Mouse (Mus musculus) kidney, embryonic 15.5 days (tissue): ENCODE measurements at regions not wholly inside any gene's neighbourhood (a gene's known extent, or its start where the extent isn't known, plus 50 kb on each side); places are given as distances from the start of the nearest gene placed in this dataset.
A peak's percentile ranks its signal among the peaks of the same experiment; 100 is the strongest.

Source experiments
- ATAC-seq: fragments of 200-750 bp; cut with Nextera tagmentation; replicated peaks from 2 replicates; pipeline ENCODE4 v1.8.0; 2017; ENCODE audit warnings: moderate TSS enrichment; ENCODE audit not compliant: low FRiP score
- H3K27ac ChIP-seq: fragments of 300-500 bp; sonication (generic); 2 replicates; pipeline ENCODE4 v1.5.1; 2015; ENCODE audit warnings: mild to moderate bottlenecking, inconsistent platforms
- H3K27me3 ChIP-seq: fragments of 300-500 bp; sonication (generic); 2 replicates; pipeline ENCODE4 v1.6.1; 2015; ENCODE audit warnings: inconsistent platforms
- H3K36me3 ChIP-seq: fragments of 300-500 bp; sonication (generic); 2 replicates; pipeline ENCODE4 v1.6.1; 2015; ENCODE audit warnings: inconsistent platforms
- H3K4me1 ChIP-seq: fragments of 300-500 bp; sonication (generic); 2 replicates; pipeline ENCODE4 v1.6.1; 2015; ENCODE audit warnings: inconsistent platforms
- H3K4me2 ChIP-seq: fragments of 300-500 bp; sonication (generic); 2 replicates; pipeline ENCODE4 v1.6.1; 2015; ENCODE audit warnings: moderate library complexity, mild to moderate bottlenecking, inconsistent platforms
- H3K4me3 ChIP-seq: fragments of 300-500 bp; sonication (generic); replicated peaks from 2 replicates; pipeline ENCODE4 v1.5.1; 2015; ENCODE audit warnings: mild to moderate bottlenecking, inconsistent platforms
- H3K9ac ChIP-seq: fragments of 300-500 bp; sonication (generic); 2 replicates; pipeline ENCODE4 v1.6.1; 2015; ENCODE audit warnings: mild to moderate bottlenecking, inconsistent platforms
- H3K9me3 ChIP-seq: fragments of 300-500 bp; sonication (generic); replicated peaks from 2 replicates; pipeline ENCODE4 v1.6.1; 2016; ENCODE audit warnings: inconsistent platforms
- WGBS: fragments of 180-500 bp; shearing (Covaris S2); methylation state at CpG from one replicate; pipeline ENCODE4 v1.1.7; 2015; ENCODE audit warnings: mixed read lengths; 5-methylcytosine and 5-hydroxymethylcytosine counted together

DNA sequence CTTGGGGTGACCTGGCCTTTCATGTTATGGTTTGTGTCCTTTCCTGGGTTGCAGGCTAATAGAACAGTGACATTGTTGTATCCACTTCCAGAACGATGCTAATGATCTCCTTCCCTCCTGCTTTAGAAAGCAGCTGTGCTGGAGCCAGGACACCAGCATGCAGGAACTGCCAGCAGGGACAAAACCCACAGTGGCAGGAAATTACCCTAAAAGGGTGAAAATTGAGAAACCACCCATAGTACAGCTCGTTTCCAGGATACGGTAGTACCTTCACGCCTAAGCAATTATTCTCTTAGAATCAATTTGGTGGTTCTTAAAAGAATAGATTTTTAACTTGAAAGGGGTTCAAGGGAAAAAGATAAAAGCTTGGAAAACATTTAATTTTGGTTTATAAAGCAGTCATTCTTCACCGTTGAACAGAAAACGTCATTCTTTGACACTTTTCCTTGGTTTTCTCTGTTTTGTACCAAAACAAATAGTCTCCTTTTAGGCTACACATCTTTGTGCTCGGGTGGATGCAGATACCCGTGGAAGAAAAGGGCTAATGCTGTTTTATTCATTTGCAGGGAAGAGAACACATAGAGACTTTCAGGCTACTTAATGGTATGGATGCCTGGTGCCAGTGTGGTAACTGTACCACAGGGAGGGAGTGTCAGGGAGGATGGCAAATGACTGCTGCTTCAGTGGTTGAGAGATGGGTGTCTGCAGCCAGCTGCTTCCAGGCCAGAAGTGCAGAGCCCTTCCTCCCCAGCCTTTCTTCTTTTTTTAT lies 394.5 kb downstream of the Igsf11 start:
- H3K36me3 ChIP-seq = no peaks in the 10 kb centered on the region
- H3K4me2 ChIP-seq = no peak overlapping the region
- H3K27me3 ChIP-seq = no peaks in the 10 kb centered on the region
- H3K9me3 ChIP-seq = no peaks in the 10 kb centered on the region
- WGBS = 61% methylated on average over 8 of the region's 8 CpGs
- H3K4me3 ChIP-seq = no peak overlapping the region
- H3K27ac ChIP-seq = no peak overlapping the region
- H3K9ac ChIP-seq = no peak overlapping the region
- H3K4me1 ChIP-seq = no peaks in the 10 kb centered on the region
- ATAC-seq = no peak

DNA sequence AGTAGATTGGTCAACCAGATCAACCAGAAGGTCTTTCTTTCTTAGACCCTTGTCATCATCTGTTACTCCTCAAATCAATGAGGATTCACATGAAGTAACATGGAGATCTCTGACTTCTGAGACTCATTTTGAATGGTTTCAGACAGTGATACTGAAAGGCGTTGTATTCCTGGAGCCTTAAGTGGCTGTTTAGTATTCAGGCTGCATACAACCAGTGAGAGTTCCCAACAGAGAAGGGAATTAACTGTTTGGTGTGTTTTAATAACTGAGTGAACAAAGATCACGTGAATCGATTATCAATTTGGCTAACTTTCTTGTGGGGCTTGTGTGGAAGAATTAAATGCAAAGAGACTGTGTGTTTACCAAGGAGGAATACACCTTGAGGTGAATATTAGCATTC lies 406.4 kb downstream of the Igsf11 start:
- no peak for ATAC-seq
- no peak overlapping the region for H3K4me2 ChIP-seq

DNA sequence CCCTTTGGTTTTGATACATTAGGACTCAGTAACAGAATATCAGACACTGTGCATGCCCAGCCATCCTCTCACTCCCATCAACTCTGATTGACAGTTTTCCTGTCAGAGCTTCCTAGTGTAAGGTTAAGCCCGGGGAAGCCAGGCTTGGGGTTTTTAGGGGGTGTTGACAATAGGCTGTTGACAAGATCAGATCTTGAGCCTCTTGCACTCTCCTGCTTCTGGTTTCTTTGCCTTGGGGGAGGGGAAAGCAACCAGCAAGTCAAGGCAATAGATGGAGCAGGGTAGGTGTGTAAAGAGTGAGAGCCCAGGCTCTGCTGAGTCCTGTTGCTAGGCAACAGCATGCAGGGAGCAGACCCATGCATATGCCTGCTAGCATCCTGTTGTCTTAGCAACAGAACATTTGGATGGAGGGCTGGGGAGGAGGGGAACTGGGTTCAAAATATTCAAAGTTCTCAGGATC lies 410.5 kb downstream of the Igsf11 start:
- no peak overlapping the region for H3K4me2 ChIP-seq
- ATAC-seq = peak; percentile 83
- no peaks in the 10 kb centered on the region for H3K36me3 ChIP-seq
- H3K4me1 ChIP-seq = no peaks in the 10 kb centered on the region
- no peak overlapping the region for H3K27ac ChIP-seq
- no peak overlapping the region for H3K9ac ChIP-seq
- no peaks in the 10 kb centered on the region for H3K9me3 ChIP-seq
- H3K27me3 ChIP-seq = no peaks in the 10 kb centered on the region
- H3K4me3 ChIP-seq = no peak overlapping the region
- WGBS = 41% methylated on average over 1 of the region's 1 CpGs

More for the DNA sequence above, 406.4 kb downstream of the Igsf11 start:
- no peak overlapping the region for H3K9ac ChIP-seq
- WGBS = 89% methylated on average over 3 of the region's 3 CpGs
- H3K4me1 ChIP-seq = no peaks in the 10 kb centered on the region
- H3K9me3 ChIP-seq = no peaks in the 10 kb centered on the region
- no peaks in the 10 kb centered on the region for H3K36me3 ChIP-seq
- H3K4me3 ChIP-seq = no peak overlapping the region
- H3K27me3 ChIP-seq = no peaks in the 10 kb centered on the region
- no peak overlapping the region for H3K27ac ChIP-seq

DNA sequence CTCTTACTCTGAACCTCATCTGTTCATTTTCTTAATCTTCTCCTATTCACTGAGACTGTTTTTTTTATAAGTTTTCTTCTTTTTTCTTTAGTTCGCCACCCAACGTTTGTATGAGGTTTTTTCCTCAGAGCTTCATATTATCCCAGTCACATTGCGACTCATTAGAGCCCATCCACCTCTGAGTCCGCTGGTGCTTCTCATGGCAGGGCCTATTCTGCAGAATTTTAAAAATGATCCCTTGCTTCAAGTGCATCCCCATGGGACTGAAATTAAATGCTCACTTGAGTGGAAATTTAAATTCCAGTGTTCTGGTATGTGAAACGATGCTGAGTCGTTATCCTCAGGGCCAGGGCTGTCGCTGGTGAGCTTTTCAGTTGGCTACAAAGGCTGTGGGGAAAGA lies 410.9 kb downstream of the Igsf11 start:
- WGBS = 65% methylated on average over 7 of the region's 7 CpGs
- no peak overlapping the region for H3K9ac ChIP-seq
- no peak overlapping the region for H3K27ac ChIP-seq
- no peak overlapping the region for H3K4me2 ChIP-seq
- H3K4me3 ChIP-seq = no peak overlapping the region
- no peaks in the 10 kb centered on the region for H3K27me3 ChIP-seq
- H3K9me3 ChIP-seq = no peaks in the 10 kb centered on the region
- ATAC-seq = no peak
- no peaks in the 10 kb centered on the region for H3K4me1 ChIP-seq
- no peaks in the 10 kb centered on the region for H3K36me3 ChIP-seq

DNA sequence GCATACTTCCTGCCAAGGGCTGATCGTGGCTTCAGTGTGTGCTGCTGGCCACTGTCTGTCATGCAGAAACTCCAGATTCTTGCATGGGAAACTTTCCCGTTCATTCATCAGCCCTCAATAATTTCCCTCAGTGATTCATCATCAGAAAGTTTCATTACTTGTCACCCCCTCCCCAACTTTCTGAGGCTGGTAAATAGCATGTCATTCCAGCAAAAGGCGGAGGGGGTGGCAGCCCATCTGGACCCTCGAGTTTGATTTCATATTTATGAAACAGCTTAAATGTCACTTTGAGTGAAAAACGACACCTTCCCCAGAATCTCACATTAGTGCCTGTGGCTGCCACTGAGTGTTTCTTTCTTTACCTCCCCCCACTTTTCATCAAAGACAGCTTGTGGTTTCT lies 415.5 kb downstream of the Igsf11 start:
- H3K4me1 ChIP-seq = no peaks in the 10 kb centered on the region
- ATAC-seq = no peak
- 45% methylated on average over 5 of the region's 5 CpGs for WGBS
- no peak overlapping the region for H3K9ac ChIP-seq
- no peak overlapping the region for H3K4me2 ChIP-seq
- no peaks in the 10 kb centered on the region for H3K36me3 ChIP-seq
- H3K27me3 ChIP-seq = no peaks in the 10 kb centered on the region
- no peaks in the 10 kb centered on the region for H3K9me3 ChIP-seq
- H3K27ac ChIP-seq = no peak overlapping the region
- H3K4me3 ChIP-seq = no peak overlapping the region

DNA sequence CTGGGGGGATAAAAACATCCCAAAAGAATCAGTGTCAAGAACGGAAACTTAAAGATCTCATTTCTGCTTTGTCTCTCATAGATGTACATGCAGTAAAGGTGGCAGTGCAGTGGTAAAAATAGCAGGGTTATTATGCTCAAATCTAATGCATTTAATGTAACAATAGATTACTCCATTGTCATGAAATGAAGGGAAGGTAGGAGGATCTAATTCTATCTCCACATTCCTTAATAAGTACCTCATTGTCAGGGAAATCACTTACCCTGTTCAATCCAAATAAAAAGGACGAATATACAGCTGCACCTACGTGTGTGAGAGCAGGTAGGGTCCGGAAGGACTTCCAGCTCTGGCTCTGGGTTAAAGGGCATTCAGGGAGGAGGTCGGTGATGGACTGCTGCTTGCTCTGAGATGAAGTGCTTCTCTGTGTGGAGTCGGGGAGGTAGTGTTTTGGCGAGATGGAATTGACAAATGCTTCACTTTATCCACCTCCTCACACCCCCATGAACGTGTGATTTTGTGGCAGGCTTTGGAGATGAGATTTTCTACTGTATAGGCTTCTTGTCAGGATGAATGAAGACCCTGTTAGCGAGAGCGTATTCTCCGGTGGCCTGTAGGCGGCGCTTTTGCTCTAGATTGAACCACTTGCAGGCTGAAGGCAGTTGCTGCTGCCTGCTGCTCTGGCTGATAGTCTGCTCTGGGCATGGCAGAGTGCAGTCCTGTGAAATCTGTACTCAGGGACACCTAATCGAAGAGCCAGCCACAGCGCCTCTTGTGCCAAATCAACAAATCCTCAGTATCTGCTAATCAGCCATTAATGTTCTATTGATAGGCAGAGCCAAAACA lies 424.5 kb downstream of the Igsf11 start:
- H3K9ac ChIP-seq = no peak overlapping the region

DNA sequence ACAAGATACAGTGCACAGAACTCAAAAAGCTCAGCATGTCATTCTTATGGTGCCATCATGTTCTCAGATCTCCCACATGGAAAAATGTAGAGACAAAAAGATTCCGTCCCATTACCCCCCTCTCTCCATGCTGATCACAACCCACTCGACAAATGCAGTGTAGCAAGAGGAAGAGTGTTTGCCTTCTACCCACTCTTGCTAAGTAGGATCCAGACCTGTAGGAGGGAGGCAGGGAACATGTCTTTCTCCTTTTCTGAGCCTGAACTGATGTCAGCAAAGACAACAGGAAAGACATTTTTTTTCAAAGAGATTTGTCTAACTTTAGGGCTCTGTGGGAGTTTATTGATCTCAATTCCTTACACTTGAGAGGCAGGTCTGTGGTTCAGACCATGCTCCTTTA lies 433.2 kb downstream of the Igsf11 start:
- no peaks in the 10 kb centered on the region for H3K27me3 ChIP-seq
- no peak overlapping the region for H3K4me2 ChIP-seq
- H3K27ac ChIP-seq = no peak overlapping the region
- H3K36me3 ChIP-seq = no peaks in the 10 kb centered on the region
- WGBS = 89% methylated on average over 2 of the region's 2 CpGs
- ATAC-seq = no peak
- H3K4me1 ChIP-seq = no peaks in the 10 kb centered on the region
- no peaks in the 10 kb centered on the region for H3K9me3 ChIP-seq
- no peak overlapping the region for H3K4me3 ChIP-seq
- H3K9ac ChIP-seq = no peak overlapping the region

More for the DNA sequence above, 424.5 kb downstream of the Igsf11 start:
- Histone ChIP-seq H3K4me2 (no peak overlapping the region), H3K36me3 (no peaks in the 10 kb centered on the region), H3K4me3 (no peak overlapping the region), H3K4me1 (no peaks in the 10 kb centered on the region), H3K27ac (no peak overlapping the region), H3K9me3 (no peaks in the 10 kb centered on the region), H3K27me3 (no peaks in the 10 kb centered on the region)
- peak; percentile 81 for ATAC-seq
- 21% methylated on average over 15 of the region's 15 CpGs for WGBS

DNA sequence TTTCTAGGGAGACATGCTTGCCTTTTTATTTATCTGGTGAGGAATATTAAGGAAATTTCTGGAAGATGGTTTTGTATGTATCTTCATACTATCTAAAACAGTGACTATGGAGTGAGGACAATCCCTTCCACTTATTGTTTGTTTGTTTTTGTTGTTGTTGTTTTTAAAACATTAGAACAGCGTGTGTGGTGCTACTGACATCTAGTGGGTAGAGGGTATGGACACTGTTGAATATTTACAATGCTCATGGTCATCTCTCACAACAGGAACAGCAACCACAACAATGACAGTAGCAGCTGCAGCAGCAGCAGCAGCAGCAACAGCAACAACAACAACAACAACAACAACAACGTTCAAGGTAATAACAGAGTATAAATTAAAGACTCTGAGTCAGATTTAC lies 471.2 kb downstream of the Igsf11 start:
- H3K4me1 ChIP-seq = no peaks in the 10 kb centered on the region
- no peak overlapping the region for H3K9ac ChIP-seq
- no peak overlapping the region for H3K4me3 ChIP-seq
- no peaks in the 10 kb centered on the region for H3K36me3 ChIP-seq
- H3K27ac ChIP-seq = no peak overlapping the region
- no peaks in the 10 kb centered on the region for H3K27me3 ChIP-seq
- no peaks in the 10 kb centered on the region for H3K9me3 ChIP-seq
- no peak for ATAC-seq
- no peak overlapping the region for H3K4me2 ChIP-seq
- 65% methylated on average over 2 of the region's 2 CpGs for WGBS

DNA sequence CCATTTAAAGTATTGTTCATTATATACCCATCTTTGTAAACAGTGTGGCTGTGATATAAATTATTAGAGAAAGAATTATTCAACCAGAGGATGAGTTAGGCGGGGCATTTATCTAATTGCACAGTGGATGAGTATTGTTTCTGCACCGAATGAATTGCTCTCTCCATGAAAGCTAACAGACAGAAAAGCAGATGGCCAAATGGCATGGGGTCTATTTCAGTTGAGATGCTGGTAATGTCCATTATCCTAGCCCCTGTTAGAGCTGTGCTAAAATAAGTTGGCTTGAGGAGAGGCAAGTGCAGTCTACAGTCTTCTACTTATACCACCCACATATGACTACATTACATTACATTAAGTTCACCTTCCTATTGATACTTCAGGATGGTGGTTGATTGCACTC lies 475.8 kb downstream of the Igsf11 start:
- 75% methylated on average over 2 of the region's 2 CpGs for WGBS
- no peak overlapping the region for H3K27ac ChIP-seq
- H3K36me3 ChIP-seq = no peaks in the 10 kb centered on the region
- no peaks in the 10 kb centered on the region for H3K9me3 ChIP-seq
- H3K4me1 ChIP-seq = no peaks in the 10 kb centered on the region
- H3K9ac ChIP-seq = no peak overlapping the region
- no peak for ATAC-seq
- no peak overlapping the region for H3K4me3 ChIP-seq
- H3K4me2 ChIP-seq = no peak overlapping the region
- H3K27me3 ChIP-seq = no peaks in the 10 kb centered on the region

DNA sequence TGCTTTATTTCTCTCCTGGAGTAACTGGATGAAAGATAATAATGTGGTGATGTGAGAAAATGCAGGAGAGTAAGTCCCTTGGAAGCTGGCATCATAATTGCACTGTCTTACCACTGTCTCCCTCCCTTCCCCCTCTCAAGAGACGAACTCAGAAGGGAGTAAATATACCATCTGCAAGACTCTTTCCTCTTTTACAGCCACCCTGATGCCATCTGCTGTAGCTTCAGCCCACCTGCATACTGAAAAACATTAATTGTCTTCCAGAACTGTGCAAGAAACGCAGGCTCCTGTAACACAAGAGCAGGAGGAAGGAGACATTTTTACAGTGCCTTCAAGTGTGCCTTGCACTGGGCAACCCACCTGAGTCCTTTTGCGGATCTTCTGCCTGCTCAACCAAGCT lies 482.1 kb downstream of the Igsf11 start:
- 70% methylated on average over 3 of the region's 3 CpGs for WGBS
- Histone ChIP-seq H3K36me3 (no peaks in the 10 kb centered on the region), H3K27me3 (no peaks in the 10 kb centered on the region), H3K9me3 (no peaks in the 10 kb centered on the region), H3K9ac (no peak overlapping the region), H3K27ac (no peak overlapping the region), H3K4me2 (no peak overlapping the region), H3K4me1 (no peaks in the 10 kb centered on the region), H3K4me3 (no peak overlapping the region)
- no peak for ATAC-seq

DNA sequence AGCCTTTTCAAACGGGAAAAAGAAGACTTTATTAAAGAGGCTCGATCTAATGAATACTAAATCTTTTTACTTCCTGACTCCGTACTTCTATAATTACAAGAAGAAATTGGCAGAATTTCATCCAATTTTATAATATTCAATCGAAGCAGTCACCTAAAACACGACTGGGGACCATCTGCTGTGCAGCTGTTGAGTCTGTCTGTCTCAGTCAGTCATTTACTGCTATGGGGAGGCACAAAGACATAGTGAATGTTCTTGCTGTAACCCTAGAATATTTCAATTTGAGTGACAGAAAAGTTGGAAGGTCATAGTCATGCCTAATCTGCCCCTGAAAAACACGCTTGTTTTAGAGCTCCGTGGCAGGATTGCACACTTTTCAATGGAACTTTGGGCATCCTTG lies 487.5 kb downstream of the Igsf11 start:
- Histone ChIP-seq H3K4me2 (no peak overlapping the region), H3K4me3 (no peak overlapping the region), H3K9ac (no peak overlapping the region), H3K4me1 (no peaks in the 10 kb centered on the region), H3K27ac (no peak overlapping the region), H3K27me3 (no peaks in the 10 kb centered on the region), H3K9me3 (no peaks in the 10 kb centered on the region), H3K36me3 (no peaks in the 10 kb centered on the region)
- ATAC-seq = no peak
- 68% methylated on average over 7 of the region's 7 CpGs for WGBS

DNA sequence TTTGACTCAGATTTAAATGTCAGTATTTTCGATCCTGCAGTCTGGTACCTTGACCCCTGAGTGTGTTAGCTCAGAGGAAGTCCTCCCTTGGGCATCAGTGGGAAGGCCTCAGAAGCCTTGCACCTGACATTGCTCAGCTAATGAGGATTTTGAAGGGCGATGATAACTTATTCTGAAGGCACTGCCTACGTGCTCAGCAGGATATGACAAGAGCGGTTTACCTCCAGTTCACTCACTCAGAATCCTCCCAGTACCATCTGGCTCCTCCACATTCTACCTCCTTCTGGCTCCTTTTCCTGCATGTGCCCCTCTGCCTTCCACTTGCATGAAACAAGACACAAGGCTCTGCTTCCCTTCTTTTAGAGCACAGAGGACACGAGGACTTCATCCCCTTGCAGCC lies 497.5 kb downstream of the Igsf11 start:
- Histone ChIP-seq H3K27me3 (no peaks in the 10 kb centered on the region), H3K36me3 (no peaks in the 10 kb centered on the region), H3K4me3 (no peak overlapping the region), H3K4me2 (no peak overlapping the region), H3K9me3 (no peaks in the 10 kb centered on the region), H3K9ac (no peak overlapping the region), H3K27ac (no peak overlapping the region), H3K4me1 (no peaks in the 10 kb centered on the region)
- ATAC-seq = no peak
- WGBS = 69% methylated on average over 5 of the region's 5 CpGs
